Mouse (Mus musculus) B cell, adult 67 days (primary cell): ENCODE data around the gene Mrpl53. TPM values are rescaled to one million over a fixed set of nuclear protein-coding genes. Genes with fewer than 3 reads are reported as not detected.

ENCODE experiments used
- total RNA-seq, 2 experiments: library from RNA; stranded (reverse); gene quantifications; 4 replicates each; pipeline ENCODE4 v1.2.4; 2023

Mrpl53 gene
- total RNA-seq, result 10 to 100 TPM; 29.8 to 35.3 TPM

DNA sequence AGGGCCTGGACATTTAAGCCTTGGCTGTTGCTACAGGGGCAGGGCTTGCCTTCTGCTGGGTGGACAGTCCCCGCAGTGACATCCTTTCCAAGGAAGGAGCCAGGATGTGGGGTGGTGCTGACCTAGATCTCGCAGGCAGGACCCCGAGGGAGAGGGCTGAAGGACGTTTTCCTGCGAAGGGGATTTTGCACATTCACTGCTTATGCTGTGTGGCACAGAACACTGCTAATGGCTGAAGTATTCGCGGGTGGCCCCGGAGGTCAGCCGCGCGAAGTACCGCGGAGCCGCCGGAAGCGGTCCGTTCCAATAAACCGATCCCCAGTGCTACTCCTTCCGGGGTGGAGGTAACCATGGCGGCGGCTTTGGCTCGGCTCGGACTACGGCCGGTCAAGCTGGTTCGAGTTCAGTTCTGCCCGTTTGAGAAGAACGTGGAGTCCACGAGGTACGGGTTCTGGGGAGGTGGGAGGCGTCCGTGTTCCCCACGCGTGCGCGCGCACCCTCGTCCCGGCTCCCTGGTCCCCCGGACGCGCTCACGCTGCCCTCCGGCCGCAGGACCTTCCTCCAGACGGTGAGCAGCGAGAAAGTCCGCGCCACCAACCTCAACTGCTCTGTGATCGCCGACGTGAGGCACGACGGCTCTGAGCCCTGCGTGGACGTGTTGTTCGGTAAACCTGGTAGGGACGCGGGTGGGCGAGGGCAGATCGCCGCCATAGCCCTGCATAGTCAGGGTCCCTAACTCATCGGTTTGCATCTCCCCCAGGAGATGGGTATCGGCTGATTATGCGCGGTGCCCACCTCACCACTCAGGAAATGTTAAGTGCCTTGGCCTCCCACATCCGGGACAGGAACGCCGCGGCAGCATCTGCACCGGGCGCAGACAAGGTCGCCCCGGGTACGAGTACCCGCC, at the start of gene Mrpl53:
Mrpl53 (plus strand) TSS at position 279 of the 907 bp plus-strand sequence.

DNA sequence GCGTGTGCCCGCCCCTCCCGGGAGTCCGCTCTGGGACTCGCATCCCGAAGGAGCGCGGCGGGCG, 38.8 kb upstream of the Mrpl53 start, which contains the start of gene Tlx2:
Tlx2 (minus strand) TSS at position 47 of the 64 bp plus-strand sequence.

DNA sequence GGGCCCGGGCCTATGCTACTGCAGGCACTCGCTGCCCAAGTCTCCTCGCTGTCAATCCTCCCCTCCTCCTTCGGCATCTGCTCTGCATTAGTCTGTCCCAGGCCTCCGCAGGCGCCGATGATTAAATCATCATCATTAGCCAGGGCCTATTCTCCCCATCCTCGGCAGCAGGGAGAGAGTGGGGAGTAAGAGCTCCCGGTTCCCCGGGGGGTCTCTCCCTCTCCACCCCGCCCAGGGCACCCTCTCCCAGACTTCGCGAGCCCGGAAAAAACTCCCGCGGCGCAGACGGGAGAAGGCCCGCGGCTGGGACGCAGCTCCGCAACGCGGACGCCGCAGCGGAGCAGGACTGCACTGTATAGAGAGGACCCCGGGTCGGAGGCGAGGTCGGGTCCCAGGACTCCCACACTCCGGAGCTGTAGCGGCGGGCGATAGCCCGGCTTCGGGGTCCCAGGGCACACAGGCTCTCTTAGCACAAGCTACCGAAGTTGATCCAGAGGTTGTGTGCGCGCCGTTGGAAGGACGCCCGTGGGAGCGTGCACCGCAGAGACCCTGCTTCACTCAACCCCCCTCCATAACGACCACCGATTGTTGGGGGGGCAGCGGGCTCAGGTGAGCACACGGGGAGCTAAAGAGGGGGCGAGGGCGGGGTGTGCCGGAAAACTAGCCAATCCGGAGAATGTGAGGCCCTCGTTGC, 31.1 kb upstream of the Mrpl53 start, which contains the start of gene Pcgf1:
Pcgf1 (plus strand) TSS at position 240 of the 694 bp plus-strand sequence.

DNA sequence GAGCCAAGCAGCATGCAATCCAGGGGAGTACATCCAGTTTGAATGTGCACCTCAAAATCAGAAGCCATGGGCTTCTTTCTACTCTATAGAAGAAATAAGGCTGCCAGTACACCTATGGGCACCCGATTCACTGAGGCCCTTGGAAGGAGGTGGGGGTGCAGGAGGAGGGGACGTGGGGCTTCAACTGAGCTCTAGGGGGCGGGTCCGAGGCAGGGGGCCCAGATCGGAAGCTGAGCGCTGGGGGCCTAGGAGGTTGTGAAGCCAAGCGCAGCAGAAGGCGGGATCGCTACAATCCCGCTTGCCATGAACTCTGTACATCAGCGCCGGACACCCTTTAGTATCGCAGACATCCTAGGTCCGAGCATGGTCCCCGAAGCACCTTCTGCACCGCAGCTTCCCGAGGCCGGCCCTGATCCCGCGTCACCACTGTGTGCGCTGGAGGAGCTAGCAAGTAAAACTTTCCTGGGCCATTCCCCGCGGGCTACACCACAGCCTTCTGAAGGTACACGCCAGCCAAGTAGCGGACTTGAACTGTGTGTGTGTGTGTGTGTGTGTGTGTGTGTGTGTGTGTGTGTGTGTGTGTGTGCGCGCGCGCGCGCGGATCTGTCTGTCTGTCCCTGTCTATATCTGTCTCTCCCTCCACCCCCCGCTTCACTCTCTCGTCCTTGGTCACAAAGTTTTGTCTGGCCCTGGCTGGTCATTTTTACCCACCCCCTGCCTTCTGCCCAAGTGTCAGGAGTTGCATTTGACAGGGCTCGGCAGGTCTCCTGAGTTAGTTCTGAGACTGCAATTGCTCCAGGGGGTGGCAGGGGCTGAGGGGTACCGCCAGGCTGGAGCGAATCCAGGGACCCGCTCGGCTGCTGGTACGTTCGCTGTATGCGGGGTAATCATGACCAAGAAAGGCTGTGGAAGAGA, 22.5 kb upstream of the Mrpl53 start, which contains the start of gene Lbx2:
Lbx2 (plus strand) TSS at position 247 of the 915 bp plus-strand sequence.

DNA sequence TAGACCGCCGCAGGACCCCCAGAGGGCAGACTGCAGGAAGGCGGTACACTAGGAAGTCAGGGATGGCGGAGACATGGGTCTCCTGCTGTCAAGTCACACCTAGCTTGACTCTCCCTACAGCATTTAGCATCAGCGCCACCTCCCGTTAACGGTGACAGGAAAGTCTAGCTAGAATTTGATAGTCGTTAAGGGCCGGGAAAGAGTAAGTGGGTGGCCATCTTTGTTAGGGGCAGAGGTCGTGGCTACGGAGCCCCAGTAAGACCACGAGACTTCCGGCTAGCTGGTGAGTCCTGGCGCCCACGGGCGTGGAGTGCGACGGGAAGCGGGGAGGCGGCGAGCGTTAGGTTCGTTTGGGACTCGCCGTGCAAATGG, 7.5 kb upstream of the Mrpl53 start, which contains the start of the genes Ccdc142 and Gm42688:
Ccdc142 (plus strand) TSS at position 286 of the 372 bp plus-strand sequence.
Gm42688 (plus strand) TSS at position 302 of the 372 bp plus-strand sequence.

DNA sequence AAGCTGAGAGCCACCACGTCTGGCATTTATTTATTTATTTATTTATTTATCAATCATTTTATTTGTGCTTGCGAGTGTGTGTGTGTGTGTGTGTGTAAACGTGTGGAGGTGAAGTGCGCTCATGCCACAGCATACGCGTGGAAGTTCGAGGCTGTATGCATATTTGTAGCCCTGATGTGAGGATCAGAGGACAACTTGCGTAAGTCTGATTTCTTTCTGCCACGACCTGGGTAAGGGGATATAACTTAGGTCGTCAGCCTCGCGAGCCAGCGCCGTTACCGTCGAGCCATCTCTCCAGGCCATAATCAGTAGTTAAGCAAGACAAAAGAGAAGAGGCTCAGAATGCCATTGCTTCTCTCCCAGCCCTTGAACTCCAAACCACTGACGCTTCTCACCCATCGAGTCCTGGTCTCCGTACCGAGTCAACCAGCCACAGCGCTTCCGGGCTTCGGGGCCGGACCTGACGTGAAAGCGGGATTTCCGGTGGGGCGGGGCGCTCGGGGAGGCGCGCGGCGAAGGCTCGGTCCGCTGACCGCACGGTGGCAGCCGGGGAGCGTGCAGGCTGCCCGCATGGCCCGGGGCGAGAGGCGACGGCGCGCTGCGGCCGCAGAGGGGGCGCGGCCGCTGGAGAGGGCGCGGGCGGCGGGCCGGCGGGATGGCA, 6.3 kb downstream of the Mrpl53 start, which contains the start of gene Mogs:
Mogs (plus strand) TSS at position 486 of the 661 bp plus-strand sequence.

GRCm38 (mm10) chr6:83120930-83121862, 12.4 kb downstream of the Mrpl53 start, which contains the start of gene Wbp1:
Wbp1 (minus strand) TSS chr6:83121559.

GRCm38 (mm10) chr6:83125331-83125730, 16.5 kb downstream of the Mrpl53 start, which contains the start of gene Ino80b:
Ino80b (minus strand) TSS chr6:83125431.

GRCm38 (mm10) chr6:83134951-83135513, 26.2 kb downstream of the Mrpl53 start, which contains the start of gene Rtkn:
Rtkn (plus strand) TSS chr6:83135463.

DNA sequence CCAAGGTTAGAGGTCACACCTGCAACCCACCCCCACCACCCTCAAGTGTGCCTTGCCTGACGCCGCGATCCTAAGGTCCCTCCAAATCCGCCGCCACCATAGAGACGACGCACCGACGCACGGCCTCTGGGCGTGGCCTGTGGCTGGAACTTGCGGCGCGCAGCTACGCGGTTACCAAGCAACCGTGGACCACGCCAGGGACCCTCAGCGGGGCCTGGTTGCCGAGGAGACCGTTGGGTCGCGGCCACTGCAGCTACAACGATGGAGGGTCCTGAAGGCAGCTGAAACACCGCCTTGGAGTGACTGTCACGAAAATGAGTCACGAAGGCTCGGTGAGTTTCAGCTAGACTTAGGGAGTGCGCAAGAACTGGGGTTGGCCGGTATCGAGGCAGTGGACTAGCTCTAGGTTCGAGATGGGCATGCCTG, 47.4 kb downstream of the Mrpl53 start, which contains the start of the genes Wdr54 and 1700003E16Rik:
Wdr54 (minus strand) TSS at position 139 of the 426 bp plus-strand sequence.
1700003E16Rik (plus strand) TSS at position 146 of the 426 bp plus-strand sequence.

Other genes with a start within 250 kb of the Mrpl53 start
- gene Sema4f, start 169.3 kb upstream of the Mrpl53 start, total RNA-seq, result 1 to 10 TPM; 1.3 to 1.8 TPM
- gene M1ap, start 162.1 kb upstream of the Mrpl53 start, total RNA-seq, result 1 to 10 TPM; 2.0 to 5.9 TPM
- 10 to 100 TPM; 36.2 to 38.6 TPM for gene Dok1, start 75.6 kb upstream of the Mrpl53 start, total RNA-seq
- gene Loxl3, start 74.9 kb upstream of the Mrpl53 start, total RNA-seq, result 1 to 10 TPM in 1 of 2 experiments, under 1 TPM in 1; 0.55 to 1.2 TPM
- gene Aup1, start 54.5 kb upstream of the Mrpl53 start, total RNA-seq, result 100 to 1,000 TPM; 363 to 400 TPM
- 10 to 100 TPM; 51.1 to 60.0 TPM for gene Htra2, start 53.8 kb upstream of the Mrpl53 start, total RNA-seq
- gene Dqx1, start 51.2 kb upstream of the Mrpl53 start, total RNA-seq, result 1 to 10 TPM; 8.8 to 9.3 TPM
- gene Tlx2, start 38.7 kb upstream of the Mrpl53 start, total RNA-seq, result not detected
- 10 to 100 TPM; 20.2 to 26.1 TPM for gene Pcgf1, start 31.2 kb upstream of the Mrpl53 start, total RNA-seq
- gene Lbx2, start 22.7 kb upstream of the Mrpl53 start, total RNA-seq, result under 1 TPM in 1 of 2 experiments, not detected in 1; 0.70 TPM
- gene Ccdc142, start 7.4 kb upstream of the Mrpl53 start, total RNA-seq, result 10 to 100 TPM; 19.5 to 25.7 TPM
- 10 to 100 TPM; 13.5 to 17.0 TPM for gene Gm42688, start 7.4 kb upstream of the Mrpl53 start, total RNA-seq
- gene Mogs, start 6.5 kb downstream of the Mrpl53 start, total RNA-seq, result 10 to 100 TPM; 37.3 to 49.6 TPM
- 10 to 100 TPM; 46.4 to 46.7 TPM for gene Wbp1, start 12.5 kb downstream of the Mrpl53 start, total RNA-seq
- gene Ino80b, start 16.4 kb downstream of the Mrpl53 start, total RNA-seq, result 10 to 100 TPM; 35.6 to 40.9 TPM
- not detected for gene Rtkn, start 26.4 kb downstream of the Mrpl53 start, total RNA-seq
- gene Wdr54, start 47.4 kb downstream of the Mrpl53 start, total RNA-seq, result 1 to 10 TPM; 1.1 to 1.8 TPM
- not detected for gene 1700003E16Rik, start 47.4 kb downstream of the Mrpl53 start, total RNA-seq
- 100 to 1,000 TPM; 113 to 115 TPM for gene Dctn1, start 56.9 kb downstream of the Mrpl53 start, total RNA-seq
- not detected for gene Slc4a5, start 110.8 kb downstream of the Mrpl53 start, total RNA-seq
- gene Mthfd2, start 216.9 kb downstream of the Mrpl53 start, total RNA-seq, result 10 to 100 TPM; 12.7 to 14.5 TPM
- 100 to 1,000 TPM; 153 to 161 TPM for gene Mob1a, start 217.0 kb downstream of the Mrpl53 start, total RNA-seq
- gene Bola3, start 240.1 kb downstream of the Mrpl53 start, total RNA-seq, result 10 to 100 TPM; 26.0 to 34.8 TPM